Mouse (Mus musculus): ENCODE measurements around the gene Bbs9. TPM values are rescaled to one million over a fixed set of nuclear protein-coding genes. Genes with fewer than 3 reads are reported as not detected.
"Not testable (repeated sequence)": the region's sequence is repeated elsewhere in the genome, so short reads cannot be mapped to it uniquely, and the experiment has no call there.

The Bbs9 gene
- total RNA-seq, 2 experiments from 2014 or later, result 22.8 to 24.5 TPM

GRCm38 (mm10) chr9:22806494-22806893 lies 331.0 kb downstream of the Bbs9 start:
- no peak for DNase-seq

GRCm38 (mm10) chr9:22807693-22808092 lies 332.2 kb downstream of the Bbs9 start:
- DNase-seq, result no peak

GRCm38 (mm10) chr9:22809621-22810126 lies 334.2 kb downstream of the Bbs9 start:
- DNase-seq, result no peak

GRCm38 (mm10) chr9:22810454-22810853 lies 334.9 kb downstream of the Bbs9 start:
- no peak for DNase-seq

GRCm38 (mm10) chr9:22811931-22812330 lies 336.4 kb downstream of the Bbs9 start:
- DNase-seq, result no peak

- no peak for DNase-seq
Observed at GRCm38 (mm10) chr9:22814407-22815092, 339.0 kb downstream of the Bbs9 start.

- no peak for DNase-seq
Observed at GRCm38 (mm10) chr9:22815093-22815458, 339.6 kb downstream of the Bbs9 start.

- no peak for DNase-seq
Observed at GRCm38 (mm10) chr9:22819539-22819938, 344.0 kb downstream of the Bbs9 start.

- no peak for DNase-seq
Observed at GRCm38 (mm10) chr9:22820646-22821185, 345.2 kb downstream of the Bbs9 start.

- no peak for DNase-seq
Observed at GRCm38 (mm10) chr9:22822770-22823169, 347.3 kb downstream of the Bbs9 start.

GRCm38 (mm10) chr9:22823856-22824255 lies 348.3 kb downstream of the Bbs9 start:
- no peak for DNase-seq

GRCm38 (mm10) chr9:22824910-22825309 lies 349.4 kb downstream of the Bbs9 start:
- no peak for DNase-seq

GRCm38 (mm10) chr9:22826571-22826990 lies 351.1 kb downstream of the Bbs9 start:
- DNase-seq, result no peak

- DNase-seq, result no peak
Observed at GRCm38 (mm10) chr9:22827176-22827770, 351.8 kb downstream of the Bbs9 start.

- no peak for DNase-seq
Observed at GRCm38 (mm10) chr9:22829212-22829960, 353.9 kb downstream of the Bbs9 start.

GRCm38 (mm10) chr9:22834994-22835512 lies 359.5 kb downstream of the Bbs9 start:
- DNase-seq, result no peak

GRCm38 (mm10) chr9:22837000-22837399 lies 361.5 kb downstream of the Bbs9 start:
- DNase-seq, result no peak

- DNase-seq, result no peak
Observed at GRCm38 (mm10) chr9:22837702-22838210, 362.2 kb downstream of the Bbs9 start.

- no peak for DNase-seq
Observed at GRCm38 (mm10) chr9:22846048-22846447, 370.5 kb downstream of the Bbs9 start.

GRCm38 (mm10) chr9:22846783-22847182 lies 371.3 kb downstream of the Bbs9 start:
- no peak for DNase-seq

- no peak for DNase-seq
Observed at GRCm38 (mm10) chr9:22848800-22849199, 373.3 kb downstream of the Bbs9 start.

GRCm38 (mm10) chr9:22849212-22849611 lies 373.7 kb downstream of the Bbs9 start:
- DNase-seq, result no peak

- DNase-seq, result not testable (repeated sequence)
Observed at GRCm38 (mm10) chr9:22869147-22869546, 393.6 kb downstream of the Bbs9 start.

Data from layer of hippocampus, postnatal 36 days (tissue).